Mouse (Mus musculus): ENCODE measurements around the gene U2surp.
A peak's percentile ranks its signal among the peaks of the same experiment; 100 is the strongest.

Gene U2surp

GRCm38 (mm10) chr9:95511472-95512330 is at the start of gene U2surp:
TSS of gene U2surp (minus strand) at chr9:95511996.
- DNase-seq (ENCODE audit: low read depth): peak; percentile 97

- DNase-seq (ENCODE audit: low read depth): no peak
Measured at GRCm38 (mm10) chr9:95559936-95560735, 48.3 kb upstream of the U2surp start.

- no peak for DNase-seq (ENCODE audit: low read depth)
Measured at GRCm38 (mm10) chr9:95559059-95559935, 47.5 kb upstream of the U2surp start, which contains the start of gene Paqr9. TSS of gene Paqr9 (plus strand) at chr9:95559657.

- DNase-seq (ENCODE audit: low read depth): no peak
Measured at GRCm38 (mm10) chr9:95558726-95559058, 46.9 kb upstream of the U2surp start.

- DNase-seq (ENCODE audit: low read depth): no peak
Measured at GRCm38 (mm10) chr9:95557722-95558121, 45.9 kb upstream of the U2surp start.

GRCm38 (mm10) chr9:95556067-95556512 is 44.3 kb upstream of the U2surp start:
- DNase-seq (ENCODE audit: low read depth): no peak

- no peak for DNase-seq (ENCODE audit: low read depth)
Measured at GRCm38 (mm10) chr9:95555233-95555740, 43.5 kb upstream of the U2surp start.

- no peak for DNase-seq (ENCODE audit: low read depth)
Measured at GRCm38 (mm10) chr9:95554231-95555221, 42.7 kb upstream of the U2surp start.

- DNase-seq (ENCODE audit: low read depth): no peak
Measured at GRCm38 (mm10) chr9:95552175-95552705, 40.4 kb upstream of the U2surp start.

- no peak for DNase-seq (ENCODE audit: low read depth)
Measured at GRCm38 (mm10) chr9:95550856-95551774, 39.3 kb upstream of the U2surp start.

- no peak for DNase-seq (ENCODE audit: low read depth)
Measured at GRCm38 (mm10) chr9:95549626-95550411, 38.0 kb upstream of the U2surp start.

GRCm38 (mm10) chr9:95546679-95547078 is 34.9 kb upstream of the U2surp start:
- DNase-seq (ENCODE audit: low read depth): peak; percentile 22

GRCm38 (mm10) chr9:95544598-95544997 is 32.8 kb upstream of the U2surp start:
- no peak for DNase-seq (ENCODE audit: low read depth)

GRCm38 (mm10) chr9:95542475-95542874 is 30.7 kb upstream of the U2surp start:
- DNase-seq (ENCODE audit: low read depth): no peak

- no peak for DNase-seq (ENCODE audit: low read depth)
Measured at GRCm38 (mm10) chr9:95541650-95542432, 30.0 kb upstream of the U2surp start.

GRCm38 (mm10) chr9:95541208-95541607 is 29.4 kb upstream of the U2surp start:
- DNase-seq (ENCODE audit: low read depth): no peak

GRCm38 (mm10) chr9:95540487-95540886 is 28.7 kb upstream of the U2surp start:
- peak; percentile 29 for DNase-seq (ENCODE audit: low read depth)
